Mouse (Mus musculus): ENCODE measurements around the gene Abhd16a. TPM values are rescaled to one million over a fixed set of nuclear protein-coding genes. Genes with fewer than 3 reads are reported as not detected.

The Abhd16a gene
- polyA plus RNA-seq, 1 experiment from 2014 or later = 52.6 TPM

- Histone ChIP-seq H3K9ac (ENCODE audit: low read length) (peak overlapping the region; percentile 45), H3K36me3 (ENCODE audit: control insufficient read depth, insufficient read depth, low read length) (no peaks in the 10 kb centered on the region), H3K27me3 (ENCODE audit: control insufficient read depth, insufficient read depth, low read length) (no peaks in the 10 kb centered on the region), H3K27ac (ENCODE audit: low read depth, low read length) (no peak overlapping the region), H3K4me2 (ENCODE audit: low read depth, low read length, severe bottlenecking) (peak overlapping the region; percentile 41), H3K4me3 (ENCODE audit: low read depth, low read length) (no peak overlapping the region), H3K9me3 (ENCODE audit: control insufficient read depth, low read length) (no peaks in the 10 kb centered on the region), H3K4me1 (replicated peaks; ENCODE audit: control insufficient read depth, insufficient read depth, low read length) (peaks cover 11% of the 10 kb centered on the region; the same call in 1 of the 2 replicates)
- ATAC-seq (replicated peaks; ENCODE audit: low FRiP score) (no peak), DNase-seq (ENCODE audit: low spot score) (no peak)
- 54% methylated on average over 2 of the region's 2 CpGs for WGBS
Measured at GRCm38 (mm10) chr17:35077285-35077684, 11.8 kb upstream of the Abhd16a start.

DNA sequence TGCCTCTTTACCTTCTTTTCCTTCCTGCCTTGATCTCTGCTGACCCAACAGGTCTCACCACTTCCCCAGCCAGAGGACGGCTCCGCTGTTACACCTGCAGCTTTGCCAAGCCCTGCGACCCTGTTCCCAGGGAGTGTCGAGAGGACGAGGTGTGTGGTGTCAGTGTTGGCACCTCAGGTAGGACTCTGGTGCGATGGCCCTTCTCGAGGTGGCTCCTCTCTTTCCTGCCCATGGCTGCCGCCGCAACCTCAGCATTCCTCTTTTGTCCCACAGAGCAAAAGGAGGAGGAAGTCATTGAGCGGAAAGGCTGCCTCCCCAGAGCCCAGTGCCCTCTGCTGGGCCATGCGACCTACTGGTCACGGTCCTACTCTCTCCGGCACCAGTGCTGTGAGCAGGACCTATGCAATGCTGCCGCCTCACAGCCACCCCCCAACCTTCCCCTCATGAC lies 11.3 kb upstream of the Abhd16a start, which contains the start of gene Ly6g6d:
Ly6g6d (minus strand) TSS at position 280 of the 448 bp plus-strand sequence.
- H3K4me3 ChIP-seq (ENCODE audit: low read depth, low read length) = no peak within 1 kb of the TSS
- no peaks in the 10 kb centered on the region for H3K36me3 ChIP-seq (ENCODE audit: control insufficient read depth, insufficient read depth, low read length)
- 8% methylated on average over 14 of the region's 14 CpGs for WGBS
- no peak within 1 kb of the TSS for H3K27ac ChIP-seq (ENCODE audit: low read depth, low read length)
- H3K4me1 ChIP-seq (replicated peaks; ENCODE audit: control insufficient read depth, insufficient read depth, low read length) = peaks cover 11% of the 10 kb centered on the region; the same call in 1 of the 2 replicates
- ATAC-seq (replicated peaks; ENCODE audit: low FRiP score) (0 out of 2 replicates have a peak, but pooled peaks have one; percentile 51), DNase-seq (ENCODE audit: low spot score) (no peak)
- peak within 1 kb of the TSS; percentile 45 for H3K9ac ChIP-seq (ENCODE audit: low read length)
- peak within 1 kb of the TSS; percentile 41 for H3K4me2 ChIP-seq (ENCODE audit: low read depth, low read length, severe bottlenecking)
- no peaks in the 10 kb centered on the region for H3K9me3 ChIP-seq (ENCODE audit: control insufficient read depth, low read length)
- H3K27me3 ChIP-seq (ENCODE audit: control insufficient read depth, insufficient read depth, low read length) = no peaks in the 10 kb centered on the region

DNA sequence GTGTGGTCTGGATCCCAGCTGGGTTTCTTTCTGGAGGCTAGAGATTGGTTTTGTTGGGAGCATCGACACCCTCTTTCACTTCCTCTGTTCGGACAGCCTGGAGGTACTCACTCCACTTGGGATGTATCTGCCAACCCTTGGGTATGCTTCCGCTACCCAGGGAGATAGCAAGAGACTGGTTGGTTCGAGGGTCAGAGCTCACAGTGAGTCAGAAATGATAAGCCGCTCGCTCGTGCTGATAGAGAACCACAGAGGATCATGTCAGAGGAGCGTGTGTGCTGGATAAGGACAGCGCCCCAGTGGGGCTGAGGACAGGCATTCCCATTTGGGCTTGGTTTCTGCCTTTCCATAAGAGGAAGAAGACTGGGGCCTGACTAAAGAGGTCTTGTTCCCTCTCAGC lies 9.3 kb upstream of the Abhd16a start:
- H3K36me3 ChIP-seq (ENCODE audit: control insufficient read depth, insufficient read depth, low read length) = no peaks in the 10 kb centered on the region
- no peaks in the 10 kb centered on the region for H3K9me3 ChIP-seq (ENCODE audit: control insufficient read depth, low read length)
- no peaks in the 10 kb centered on the region for H3K27me3 ChIP-seq (ENCODE audit: control insufficient read depth, insufficient read depth, low read length)
- H3K4me2 ChIP-seq (ENCODE audit: low read depth, low read length, severe bottlenecking) = no peak overlapping the region
- H3K4me3 ChIP-seq (ENCODE audit: low read depth, low read length) = no peak overlapping the region
- H3K4me1 ChIP-seq (replicated peaks; ENCODE audit: control insufficient read depth, insufficient read depth, low read length) = peaks cover 11% of the 10 kb centered on the region; the same call in 1 of the 2 replicates
- 71% methylated on average over 9 of the region's 9 CpGs for WGBS
- H3K9ac ChIP-seq (ENCODE audit: low read length) = no peak overlapping the region
- ATAC-seq (replicated peaks; ENCODE audit: low FRiP score) (no peak), DNase-seq (ENCODE audit: low spot score) (no peak)
- no peak overlapping the region for H3K27ac ChIP-seq (ENCODE audit: low read depth, low read length)

DNA sequence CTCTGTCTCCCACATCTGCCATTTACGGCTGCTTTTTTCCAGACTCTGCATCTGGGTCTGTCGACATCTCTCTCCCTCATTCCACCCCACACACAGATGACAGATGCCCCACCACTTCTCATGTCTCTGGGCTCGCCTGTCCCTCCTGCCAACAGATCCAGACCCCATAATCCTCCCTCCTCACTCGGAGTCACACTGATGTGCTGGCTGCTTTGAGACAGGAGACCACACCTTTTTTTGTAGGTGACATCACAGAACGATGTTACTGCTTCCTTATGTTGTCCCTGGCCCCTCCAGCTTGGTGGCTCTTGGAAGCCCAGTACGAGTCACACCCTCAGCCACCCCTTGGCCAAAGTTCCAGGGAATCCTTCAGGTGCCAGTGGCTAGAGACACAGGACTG lies 8.8 kb upstream of the Abhd16a start:
- H3K36me3 ChIP-seq (ENCODE audit: control insufficient read depth, insufficient read depth, low read length) = no peaks in the 10 kb centered on the region
- no peaks in the 10 kb centered on the region for H3K27me3 ChIP-seq (ENCODE audit: control insufficient read depth, insufficient read depth, low read length)
- no peak for DNase-seq (ENCODE audit: low spot score)
- no peak for ATAC-seq (replicated peaks; ENCODE audit: low FRiP score)
- H3K9ac ChIP-seq (ENCODE audit: low read length) = no peak overlapping the region
- H3K9me3 ChIP-seq (ENCODE audit: control insufficient read depth, low read length) = no peaks in the 10 kb centered on the region
- H3K27ac ChIP-seq (ENCODE audit: low read depth, low read length) = no peak overlapping the region
- peaks cover 11% of the 10 kb centered on the region; the same call in 1 of the 2 replicates for H3K4me1 ChIP-seq (replicated peaks; ENCODE audit: control insufficient read depth, insufficient read depth, low read length)
- H3K4me3 ChIP-seq (ENCODE audit: low read depth, low read length) = no peak overlapping the region
- H3K4me2 ChIP-seq (ENCODE audit: low read depth, low read length, severe bottlenecking) = no peak overlapping the region
- 66% methylated on average over 6 of the region's 6 CpGs for WGBS

DNA sequence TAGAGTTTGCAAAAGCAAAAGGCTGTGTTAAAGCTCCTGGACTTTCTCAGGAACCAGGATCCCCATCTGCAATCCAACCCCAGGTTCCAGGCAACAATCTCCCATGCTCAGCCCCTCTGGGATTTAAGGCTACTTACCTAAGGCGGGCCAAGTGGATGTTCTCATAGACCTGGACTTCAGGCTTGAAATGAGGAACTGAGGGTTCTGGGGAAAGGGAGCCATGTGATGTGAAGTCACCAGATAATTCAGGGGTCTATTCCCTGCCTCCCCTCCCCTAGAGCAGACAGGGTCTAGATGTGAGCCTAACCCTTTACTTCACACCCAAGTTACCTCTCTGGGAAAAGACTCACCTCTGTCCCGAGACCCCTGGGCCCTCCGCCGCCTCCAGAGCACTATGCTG lies 8.4 kb upstream of the Abhd16a start:
- 74% methylated on average over 4 of the region's 4 CpGs for WGBS
- H3K9me3 ChIP-seq (ENCODE audit: control insufficient read depth, low read length) = no peaks in the 10 kb centered on the region
- H3K4me2 ChIP-seq (ENCODE audit: low read depth, low read length, severe bottlenecking) = no peak overlapping the region
- peaks cover 11% of the 10 kb centered on the region; the same call in 1 of the 2 replicates for H3K4me1 ChIP-seq (replicated peaks; ENCODE audit: control insufficient read depth, insufficient read depth, low read length)
- no peak overlapping the region for H3K27ac ChIP-seq (ENCODE audit: low read depth, low read length)
- ATAC-seq (replicated peaks; ENCODE audit: low FRiP score) (no peak), DNase-seq (ENCODE audit: low spot score) (no peak)
- H3K27me3 ChIP-seq (ENCODE audit: control insufficient read depth, insufficient read depth, low read length) = no peaks in the 10 kb centered on the region
- H3K9ac ChIP-seq (ENCODE audit: low read length) = no peak overlapping the region
- H3K4me3 ChIP-seq (ENCODE audit: low read depth, low read length) = no peak overlapping the region
- H3K36me3 ChIP-seq (ENCODE audit: control insufficient read depth, insufficient read depth, low read length) = no peaks in the 10 kb centered on the region

GRCm38 (mm10) chr17:35082841-35083576 lies 6.1 kb upstream of the Abhd16a start:
- Histone ChIP-seq H3K36me3 (ENCODE audit: control insufficient read depth, insufficient read depth, low read length) (no peaks in the 10 kb centered on the region), H3K27me3 (ENCODE audit: control insufficient read depth, insufficient read depth, low read length) (no peaks in the 10 kb centered on the region), H3K4me3 (ENCODE audit: low read depth, low read length) (no peak overlapping the region), H3K9me3 (ENCODE audit: control insufficient read depth, low read length) (no peaks in the 10 kb centered on the region), H3K4me2 (ENCODE audit: low read depth, low read length, severe bottlenecking) (no peak overlapping the region), H3K4me1 (replicated peaks; ENCODE audit: control insufficient read depth, insufficient read depth, low read length) (no peaks in the 10 kb centered on the region), H3K9ac (ENCODE audit: low read length) (no peak overlapping the region), H3K27ac (ENCODE audit: low read depth, low read length) (no peak overlapping the region)
- 86% methylated on average over 16 of the region's 16 CpGs for WGBS
- DNase-seq (ENCODE audit: low spot score) = no peak
- no peak for ATAC-seq (replicated peaks; ENCODE audit: low FRiP score)

- H3K36me3 ChIP-seq (ENCODE audit: control insufficient read depth, insufficient read depth, low read length) = no peaks in the 10 kb centered on the region
- no peak overlapping the region for H3K4me2 ChIP-seq (ENCODE audit: low read depth, low read length, severe bottlenecking)
- no peaks in the 10 kb centered on the region for H3K27me3 ChIP-seq (ENCODE audit: control insufficient read depth, insufficient read depth, low read length)
- H3K9me3 ChIP-seq (ENCODE audit: control insufficient read depth, low read length) = no peaks in the 10 kb centered on the region
- no peak for ATAC-seq (replicated peaks; ENCODE audit: low FRiP score)
- DNase-seq (ENCODE audit: low spot score) = no peak
- no peak overlapping the region for H3K9ac ChIP-seq (ENCODE audit: low read length)
- H3K4me3 ChIP-seq (ENCODE audit: low read depth, low read length) = no peak overlapping the region
- no peaks in the 10 kb centered on the region for H3K4me1 ChIP-seq (replicated peaks; ENCODE audit: control insufficient read depth, insufficient read depth, low read length)
- 90% methylated on average over 3 of the region's 3 CpGs for WGBS
- no peak overlapping the region for H3K27ac ChIP-seq (ENCODE audit: low read depth, low read length)
Measured at GRCm38 (mm10) chr17:35083929-35084497, 5.0 kb upstream of the Abhd16a start.

GRCm38 (mm10) chr17:35085208-35085865 lies 3.7 kb upstream of the Abhd16a start, which contains the start of gene Ly6g6f:
Gene Ly6g6f (minus strand): TSS chr17:35085610.
- ATAC-seq (replicated peaks; ENCODE audit: low FRiP score) (no peak), DNase-seq (ENCODE audit: low spot score) (no peak)
- Histone ChIP-seq H3K27ac (ENCODE audit: low read depth, low read length) (no peak within 1 kb of the TSS), H3K9me3 (ENCODE audit: control insufficient read depth, low read length) (no peaks in the 10 kb centered on the region), H3K4me1 (replicated peaks; ENCODE audit: control insufficient read depth, insufficient read depth, low read length) (peaks cover 5% of the 10 kb centered on the region; the same call in 1 of the 2 replicates), H3K4me3 (ENCODE audit: low read depth, low read length) (no peak within 1 kb of the TSS), H3K4me2 (ENCODE audit: low read depth, low read length, severe bottlenecking) (no peak within 1 kb of the TSS), H3K36me3 (ENCODE audit: control insufficient read depth, insufficient read depth, low read length) (no peaks in the 10 kb centered on the region), H3K27me3 (ENCODE audit: control insufficient read depth, insufficient read depth, low read length) (no peaks in the 10 kb centered on the region), H3K9ac (ENCODE audit: low read length) (no peak within 1 kb of the TSS)
- 81% methylated on average over 7 of the region's 7 CpGs for WGBS

Data from forebrain, embryonic 11.5 days (tissue).